Mouse (Mus musculus) liver, adult 2 months (tissue): ENCODE measurements at regions not wholly inside any gene's neighbourhood (a gene's known extent, or its start where the extent isn't known, plus 50 kb on each side); places are given as distances from the start of the nearest gene placed in this dataset.

Experiments
- DNase-seq: peaks from one replicate; pipeline ENCODE4 v3.0.0-alpha.2; 2011; ENCODE audit warnings: low read depth, low spot score; ENCODE audit errors: extremely low read depth
- H3K27ac ChIP-seq: fragments of 200-500 bp; replicated peaks from 2 replicates; pipeline ENCODE4 v1.5.1; 2012; ENCODE audit warnings: low read depth, mild to moderate bottlenecking, control low read depth, inconsistent platforms, low read length; ENCODE audit not compliant: insufficient read depth
- H3K27me3 ChIP-seq: fragments of 200-500 bp; 2 replicates; pipeline ENCODE4 v1.6.1; 2012; ENCODE audit warnings: mild to moderate bottlenecking, moderate library complexity, low read length, inconsistent platforms; ENCODE audit not compliant: control insufficient read depth, insufficient read depth
- H3K36me3 ChIP-seq: fragments of 200-500 bp; 2 replicates; pipeline ENCODE4 v1.6.1; 2012; ENCODE audit warnings: low read length, inconsistent platforms; ENCODE audit not compliant: control insufficient read depth, insufficient read depth
- H3K4me1 ChIP-seq: fragments of 200-500 bp; 2 replicates; pipeline ENCODE4 v1.6.1; 2011; ENCODE audit warnings: low read length; ENCODE audit not compliant: control insufficient read depth, insufficient read depth
- H3K4me3 ChIP-seq: fragments of 200-500 bp; 2 replicates; pipeline ENCODE4 v1.5.1; 2011; ENCODE audit warnings: low read depth, mild to moderate bottlenecking, control low read depth, low read length, moderate library complexity; ENCODE audit not compliant: insufficient read depth
- H3K79me2 ChIP-seq: fragments of 200-500 bp; 2 replicates; pipeline ENCODE4 v1.6.1; 2012; ENCODE audit warnings: inconsistent platforms, mild to moderate bottlenecking, low read length, moderate library complexity; ENCODE audit not compliant: control insufficient read depth, insufficient read depth
- H3K9ac ChIP-seq: fragments of 200-500 bp; 2 replicates; pipeline ENCODE4 v1.6.1; 2012; ENCODE audit warnings: low read depth, mild to moderate bottlenecking, control low read depth, inconsistent platforms, low read length
- CTCF ChIP-seq: fragments of 200-500 bp; IDR thresholded peaks from 2 replicates; pipeline ENCODE4 v1.5.1; 2011; ENCODE audit warnings: low read depth, low read length, control low read depth
- POLR2A ChIP-seq: fragments of 200-500 bp; IDR thresholded peaks from 2 replicates; pipeline ENCODE4 v1.6.1; 2011; ENCODE audit warnings: low read length, control low read depth; ENCODE audit not compliant: insufficient read depth; ENCODE audit errors: extremely low read depth
- WGBS: fragments of 180-500 bp; shearing (Covaris S2); methylation state at CpG from one replicate; pipeline ENCODE4 v1.1.7; 2018; 5-methylcytosine and 5-hydroxymethylcytosine counted together

GRCm38 (mm10) chr12:47466740-47467139 lies 648.0 kb upstream of the Nova1 start:
- Histone ChIP-seq H3K79me2 (no peaks in the 10 kb centered on the region), H3K27me3 (no peaks in the 10 kb centered on the region), H3K9ac (no peak overlapping the region), H3K27ac (no peak overlapping the region), H3K36me3 (no peaks in the 10 kb centered on the region), H3K4me1 (no peaks in the 10 kb centered on the region), H3K4me3 (no peak overlapping the region)
- TF ChIP-seq POLR2A (no peak), CTCF (no peak)
- DNase-seq, result no peak
- WGBS, result 75% methylated on average over 1 of the region's 1 CpGs

- 64% methylated on average over 5 of the region's 5 CpGs for WGBS
- H3K79me2 ChIP-seq, result no peaks in the 10 kb centered on the region
- no peaks in the 10 kb centered on the region for H3K36me3 ChIP-seq
- H3K27me3 ChIP-seq, result no peaks in the 10 kb centered on the region
- TF ChIP-seq CTCF, result no peak
- no peak for TF ChIP-seq POLR2A
- DNase-seq, result no peak
- no peak overlapping the region for H3K4me3 ChIP-seq
- H3K9ac ChIP-seq, result no peak overlapping the region
- no peak overlapping the region for H3K27ac ChIP-seq
- H3K4me1 ChIP-seq, result no peaks in the 10 kb centered on the region
These were observed 647.2 kb upstream of the Nova1 start for GRCm38 (mm10) chr12:47465924-47466323.

GRCm38 (mm10) chr12:47431669-47432068 lies 612.9 kb upstream of the Nova1 start:
- TF ChIP-seq POLR2A, result no peak
- no peak for TF ChIP-seq CTCF
- Histone ChIP-seq H3K4me3 (no peak overlapping the region), H3K9ac (no peak overlapping the region), H3K27ac (no peak overlapping the region), H3K4me1 (no peaks in the 10 kb centered on the region), H3K36me3 (no peaks in the 10 kb centered on the region), H3K27me3 (no peaks in the 10 kb centered on the region), H3K79me2 (no peaks in the 10 kb centered on the region)
- 33% methylated on average over 1 of the region's 1 CpGs for WGBS
- no peak for DNase-seq

GRCm38 (mm10) chr12:47412251-47412650 lies 593.5 kb upstream of the Nova1 start:
- Histone ChIP-seq H3K36me3 (no peaks in the 10 kb centered on the region), H3K27ac (no peak overlapping the region), H3K27me3 (no peaks in the 10 kb centered on the region), H3K9ac (no peak overlapping the region), H3K79me2 (no peaks in the 10 kb centered on the region), H3K4me1 (no peaks in the 10 kb centered on the region), H3K4me3 (no peak overlapping the region)
- DNase-seq, result peak; percentile 48
- no peak for TF ChIP-seq POLR2A
- no peak for TF ChIP-seq CTCF
- WGBS, result 54% methylated on average over 4 of the region's 4 CpGs

- Histone ChIP-seq H3K36me3 (no peaks in the 10 kb centered on the region), H3K79me2 (no peaks in the 10 kb centered on the region), H3K4me1 (no peaks in the 10 kb centered on the region), H3K4me3 (no peak overlapping the region), H3K9ac (no peak overlapping the region), H3K27me3 (no peaks in the 10 kb centered on the region), H3K27ac (no peak overlapping the region)
- 62% methylated on average over 2 of the region's 2 CpGs for WGBS
- TF ChIP-seq CTCF, result no peak
- no peak for TF ChIP-seq POLR2A
- no peak for DNase-seq
These were observed 587.8 kb upstream of the Nova1 start for GRCm38 (mm10) chr12:47406563-47406962.

- H3K36me3 ChIP-seq, result no peaks in the 10 kb centered on the region
- no peaks in the 10 kb centered on the region for H3K4me1 ChIP-seq
- TF ChIP-seq POLR2A (no peak), CTCF (no peak)
- no peak overlapping the region for H3K9ac ChIP-seq
- 53% methylated on average over 2 of the region's 2 CpGs for WGBS
- no peaks in the 10 kb centered on the region for H3K79me2 ChIP-seq
- no peaks in the 10 kb centered on the region for H3K27me3 ChIP-seq
- H3K27ac ChIP-seq, result no peak overlapping the region
- peak; percentile 94 for DNase-seq
- no peak overlapping the region for H3K4me3 ChIP-seq
These were observed 587.4 kb upstream of the Nova1 start for GRCm38 (mm10) chr12:47406131-47406530.
